Mouse (Mus musculus): Measurements from ENCODE around the gene Fkbp14. TPM values are rescaled to one million over a fixed set of nuclear protein-coding genes. Genes with fewer than 3 reads are reported as not detected.

The Fkbp14 gene
- polyA plus RNA-seq, 1 experiment from 2014 or later = 4.1 TPM

GRCm38 (mm10) chr6:54617363-54617762, 20.3 kb upstream of the Fkbp14 start:
- H3K27me3 ChIP-seq (ENCODE audit: control insufficient read depth, insufficient read depth, low read depth, low read length) = no peaks in the 10 kb centered on the region
- no peak overlapping the region for H3K9ac ChIP-seq (ENCODE audit: low read depth, low read length)
- no peak overlapping the region for H3K4me2 ChIP-seq (ENCODE audit: low read depth, low read length)
- no peaks in the 10 kb centered on the region for H3K9me3 ChIP-seq (replicated peaks; ENCODE audit: control insufficient read depth, low read length)
- no peaks in the 10 kb centered on the region for H3K36me3 ChIP-seq (ENCODE audit: control insufficient read depth, insufficient read depth)
- no peak overlapping the region for H3K27ac ChIP-seq (ENCODE audit: low read length)
- H3K4me1 ChIP-seq (ENCODE audit: control insufficient read depth, low read depth, low read length) = no peaks in the 10 kb centered on the region
- ATAC-seq (ENCODE audit: low read depth) = no peak
- WGBS (ENCODE audit: insufficient replicate concordance) = 62% methylated on average over 3 of the region's 3 CpGs
- H3K4me3 ChIP-seq (ENCODE audit: low read depth, low read length) = no peak overlapping the region

- Histone ChIP-seq H3K4me2 (ENCODE audit: low read depth, low read length) (no peak overlapping the region), H3K27me3 (ENCODE audit: control insufficient read depth, insufficient read depth, low read depth, low read length) (no peaks in the 10 kb centered on the region), H3K9ac (ENCODE audit: low read depth, low read length) (no peak overlapping the region), H3K4me3 (ENCODE audit: low read depth, low read length) (no peak overlapping the region), H3K4me1 (ENCODE audit: control insufficient read depth, low read depth, low read length) (no peaks in the 10 kb centered on the region), H3K9me3 (replicated peaks; ENCODE audit: control insufficient read depth, low read length) (no peaks in the 10 kb centered on the region), H3K27ac (ENCODE audit: low read length) (no peak overlapping the region), H3K36me3 (ENCODE audit: control insufficient read depth, insufficient read depth) (no peaks in the 10 kb centered on the region)
- 62% methylated on average over 4 of the region's 4 CpGs for WGBS (ENCODE audit: insufficient replicate concordance)
- no peak for ATAC-seq (ENCODE audit: low read depth)
Observed at GRCm38 (mm10) chr6:54606241-54606640, 9.1 kb upstream of the Fkbp14 start.

GRCm38 (mm10) chr6:54604001-54604715, 7.0 kb upstream of the Fkbp14 start:
- no peaks in the 10 kb centered on the region for H3K9me3 ChIP-seq (replicated peaks; ENCODE audit: control insufficient read depth, low read length)
- H3K4me2 ChIP-seq (ENCODE audit: low read depth, low read length) = no peak overlapping the region
- no peaks in the 10 kb centered on the region for H3K4me1 ChIP-seq (ENCODE audit: control insufficient read depth, low read depth, low read length)
- no peak overlapping the region for H3K4me3 ChIP-seq (ENCODE audit: low read depth, low read length)
- no peak for ATAC-seq (ENCODE audit: low read depth)
- H3K9ac ChIP-seq (ENCODE audit: low read depth, low read length) = no peak overlapping the region
- WGBS (ENCODE audit: insufficient replicate concordance) = 71% methylated on average over 1 of the region's 1 CpGs
- H3K36me3 ChIP-seq (ENCODE audit: control insufficient read depth, insufficient read depth) = no peaks in the 10 kb centered on the region
- H3K27me3 ChIP-seq (ENCODE audit: control insufficient read depth, insufficient read depth, low read depth, low read length) = no peaks in the 10 kb centered on the region
- no peak overlapping the region for H3K27ac ChIP-seq (ENCODE audit: low read length)

- Histone ChIP-seq H3K27me3 (ENCODE audit: control insufficient read depth, insufficient read depth, low read depth, low read length) (no peaks in the 10 kb centered on the region), H3K4me3 (ENCODE audit: low read depth, low read length) (no peak overlapping the region), H3K27ac (ENCODE audit: low read length) (no peak overlapping the region), H3K4me2 (ENCODE audit: low read depth, low read length) (no peak overlapping the region), H3K4me1 (ENCODE audit: control insufficient read depth, low read depth, low read length) (no peaks in the 10 kb centered on the region), H3K9me3 (replicated peaks; ENCODE audit: control insufficient read depth, low read length) (no peaks in the 10 kb centered on the region), H3K9ac (ENCODE audit: low read depth, low read length) (no peak overlapping the region), H3K36me3 (ENCODE audit: control insufficient read depth, insufficient read depth) (no peaks in the 10 kb centered on the region)
- WGBS (ENCODE audit: insufficient replicate concordance) = 78% methylated on average over 2 of the region's 2 CpGs
- no peak for ATAC-seq (ENCODE audit: low read depth)
Observed at GRCm38 (mm10) chr6:54602891-54603290, 5.8 kb upstream of the Fkbp14 start.

GRCm38 (mm10) chr6:54600681-54601347, 3.7 kb upstream of the Fkbp14 start:
- Histone ChIP-seq H3K27ac (ENCODE audit: low read length) (no peak overlapping the region; the same call in 1 of the 2 replicates), H3K4me3 (ENCODE audit: low read depth, low read length) (no peak overlapping the region)
- WGBS (ENCODE audit: insufficient replicate concordance) = 48% methylated on average over 5 of the region's 5 CpGs

GRCm38 (mm10) chr6:54597711-54598110, 603 bp upstream of the Fkbp14 start:
- Histone ChIP-seq H3K27me3 (ENCODE audit: control insufficient read depth, insufficient read depth, low read depth, low read length) (no peaks in the 10 kb centered on the region; the same call in 1 of the 2 replicates), H3K9ac (ENCODE audit: low read depth, low read length) (no peak overlapping the region), H3K9me3 (replicated peaks; ENCODE audit: control insufficient read depth, low read length) (no peaks in the 10 kb centered on the region), H3K4me1 (ENCODE audit: control insufficient read depth, low read depth, low read length) (peaks cover 6% of the 10 kb centered on the region), H3K4me3 (ENCODE audit: low read depth, low read length) (no peak overlapping the region), H3K4me2 (ENCODE audit: low read depth, low read length) (no peak overlapping the region), H3K27ac (ENCODE audit: low read length) (no peak overlapping the region), H3K36me3 (ENCODE audit: control insufficient read depth, insufficient read depth) (no peaks in the 10 kb centered on the region)
- WGBS (ENCODE audit: insufficient replicate concordance) = 74% methylated on average over 3 of the region's 3 CpGs
- no peak for ATAC-seq (ENCODE audit: low read depth)

More at GRCm38 (mm10) chr6:54600681-54601347, 3.7 kb upstream of the Fkbp14 start:
- H3K9ac ChIP-seq (ENCODE audit: low read depth, low read length) = no peak overlapping the region
- no peaks in the 10 kb centered on the region; the same call in 1 of the 2 replicates for H3K27me3 ChIP-seq (ENCODE audit: control insufficient read depth, insufficient read depth, low read depth, low read length)
- ATAC-seq (ENCODE audit: low read depth) = peak; percentile 65; the same call in 1 of the 2 replicates
- H3K4me1 ChIP-seq (ENCODE audit: control insufficient read depth, low read depth, low read length) = peaks cover 2% of the 10 kb centered on the region
- no peaks in the 10 kb centered on the region for H3K9me3 ChIP-seq (replicated peaks; ENCODE audit: control insufficient read depth, low read length)
- no peak overlapping the region for H3K4me2 ChIP-seq (ENCODE audit: low read depth, low read length)
- H3K36me3 ChIP-seq (ENCODE audit: control insufficient read depth, insufficient read depth) = no peaks in the 10 kb centered on the region

GRCm38 (mm10) chr6:54595330-54595878, 1.7 kb downstream of the Fkbp14 start:
- Histone ChIP-seq H3K4me2 (ENCODE audit: low read depth, low read length) (peak overlapping the region; percentile 91), H3K36me3 (ENCODE audit: control insufficient read depth, insufficient read depth) (no peaks in the 10 kb centered on the region), H3K27ac (ENCODE audit: low read length) (peak overlapping the region; percentile 67), H3K27me3 (ENCODE audit: control insufficient read depth, insufficient read depth, low read depth, low read length) (no peaks in the 10 kb centered on the region; the same call in 1 of the 2 replicates), H3K4me1 (ENCODE audit: control insufficient read depth, low read depth, low read length) (peaks cover 9% of the 10 kb centered on the region), H3K9ac (ENCODE audit: low read depth, low read length) (peak overlapping the region; percentile 76), H3K9me3 (replicated peaks; ENCODE audit: control insufficient read depth, low read length) (no peaks in the 10 kb centered on the region), H3K4me3 (ENCODE audit: low read depth, low read length) (peak overlapping the region; percentile 81)
- ATAC-seq (ENCODE audit: low read depth) = no peak
- 1% methylated on average over 48 of the region's 48 CpGs for WGBS (ENCODE audit: insufficient replicate concordance)

GRCm38 (mm10) chr6:54594469-54595329, 2.4 kb downstream of the Fkbp14 start, which contains the start of gene Plekha8:
Plekha8 (plus strand) TSS chr6:54595111.
- ATAC-seq (ENCODE audit: low read depth) = peak; percentile 89
- H3K4me2 ChIP-seq (ENCODE audit: low read depth, low read length) = peak within 1 kb of the TSS; percentile 91
- H3K4me3 ChIP-seq (ENCODE audit: low read depth, low read length) = peak within 1 kb of the TSS; percentile 81
- H3K27ac ChIP-seq (ENCODE audit: low read length) = peak within 1 kb of the TSS; percentile 67
- no peaks in the 10 kb centered on the region for H3K9me3 ChIP-seq (replicated peaks; ENCODE audit: control insufficient read depth, low read length)
- H3K36me3 ChIP-seq (ENCODE audit: control insufficient read depth, insufficient read depth) = no peaks in the 10 kb centered on the region
- H3K27me3 ChIP-seq (ENCODE audit: control insufficient read depth, insufficient read depth, low read depth, low read length) = no peaks in the 10 kb centered on the region; the same call in 1 of the 2 replicates
- under 1% methylated on average over 47 of the region's 49 CpGs for WGBS (ENCODE audit: insufficient replicate concordance)
- peak within 1 kb of the TSS; percentile 76 for H3K9ac ChIP-seq (ENCODE audit: low read depth, low read length)
- peaks cover 9% of the 10 kb centered on the region for H3K4me1 ChIP-seq (ENCODE audit: control insufficient read depth, low read depth, low read length)
